Mouse (Mus musculus) kidney, postnatal 0 days (tissue): ENCODE results near the gene Prkar1a. TPM values are rescaled to one million over a fixed set of nuclear protein-coding genes. Genes with fewer than 3 reads are reported as not detected.

Experiments used
- ATAC-seq: fragments of 200-750 bp; cut with Nextera tagmentation; replicated peaks from 2 replicates; pipeline ENCODE4 v1.8.0; 2017; ENCODE audit warnings: low read depth, moderate number of reproducible peaks, moderate TSS enrichment, moderate library complexity; ENCODE audit not compliant: low FRiP score
- DNase-seq: peaks from one replicate; pipeline ENCODE4 v3.0.0-alpha.2; 2016; ENCODE audit warnings: low spot score
- H3K27ac ChIP-seq: fragments of 300-500 bp; sonication (generic); 2 replicates; pipeline ENCODE4 v1.5.1; 2014; ENCODE audit warnings: mild to moderate bottlenecking
- H3K27me3 ChIP-seq: fragments of 300-500 bp; sonication (generic); 2 replicates; pipeline ENCODE4 v1.6.1; 2014; ENCODE audit warnings: low read length, mixed read lengths; ENCODE audit not compliant: insufficient read depth
- H3K36me3 ChIP-seq: fragments of 300-500 bp; sonication (generic); 2 replicates; pipeline ENCODE4 v1.6.1; 2014; ENCODE audit warnings: low read length, mixed read lengths; ENCODE audit not compliant: insufficient read depth
- H3K4me1 ChIP-seq: fragments of 300-500 bp; sonication (generic); replicated peaks from 2 replicates; pipeline ENCODE4 v1.6.1; 2014; ENCODE audit warnings: antibody characterized with exemption, low read length, mixed read lengths; ENCODE audit not compliant: insufficient read depth
- H3K4me2 ChIP-seq: fragments of 300-500 bp; sonication (generic); 2 replicates; pipeline ENCODE4 v1.6.1; 2014; ENCODE audit warnings: mild to moderate bottlenecking, low read length, moderate library complexity, mixed read lengths
- H3K4me3 ChIP-seq: fragments of 300-500 bp; sonication (generic); replicated peaks from 2 replicates; pipeline ENCODE4 v1.5.1; 2014; ENCODE audit warnings: low read depth, low read length
- H3K9ac ChIP-seq: fragments of 300-500 bp; sonication (generic); 2 replicates; pipeline ENCODE4 v1.6.1; 2014; ENCODE audit warnings: low read depth, low read length
- H3K9me3 ChIP-seq: fragments of 300-500 bp; sonication (generic); replicated peaks from 2 replicates; pipeline ENCODE4 v1.6.1; 2016; ENCODE audit warnings: low read length, inconsistent platforms, mixed read lengths
- CTCF ChIP-seq: IDR thresholded peaks from 2 replicates; pipeline ENCODE4 v1.5.1; 2016; ENCODE audit warnings: antibody characterized with exemption, low read depth, mild to moderate bottlenecking, moderate library complexity
- WGBS: fragments of 180-500 bp; shearing (Covaris S2); extraction: QIAGEN DNeasy Blood & Tissue Kit; methylation state at CpG from one replicate; pipeline ENCODE4 v1.1.7; 2014; 5-methylcytosine and 5-hydroxymethylcytosine counted together
- polyA plus RNA-seq: library from polyadenylated mRNA; unstranded; fragments of >200 nt; fragmentation: Nextera tagmentation; extraction: Ambion mirVana; gene quantifications from 2 replicates; pipeline ENCODE4 v1.2.1, GENCODE M21; 2015

Prkar1a gene
- polyA plus RNA-seq, 1 experiment from 2014 or later = 340 TPM

GRCm38 (mm10) chr11:109634928-109635327 is 14.3 kb upstream of the Prkar1a start:
- ATAC-seq = no peak
- DNase-seq = peak; percentile 67
- H3K4me2 ChIP-seq = no peak overlapping the region
- no peak overlapping the region for H3K9ac ChIP-seq
- H3K36me3 ChIP-seq = no peaks in the 10 kb centered on the region
- no peaks in the 10 kb centered on the region for H3K27me3 ChIP-seq
- H3K4me1 ChIP-seq = no peaks in the 10 kb centered on the region
- no peaks in the 10 kb centered on the region for H3K9me3 ChIP-seq
- no peak for TF ChIP-seq CTCF
- no peak overlapping the region for H3K4me3 ChIP-seq
- H3K27ac ChIP-seq = no peak overlapping the region
- WGBS = 47% methylated on average over 9 of the region's 9 CpGs

GRCm38 (mm10) chr11:109635871-109636395 is 13.3 kb upstream of the Prkar1a start:
- WGBS = 51% methylated on average over 6 of the region's 6 CpGs
- H3K4me1 ChIP-seq = no peaks in the 10 kb centered on the region
- no peak; the same call in 1 of the 2 replicates for ATAC-seq
- H3K36me3 ChIP-seq = no peaks in the 10 kb centered on the region
- no peak for TF ChIP-seq CTCF
- DNase-seq = no peak
- no peak overlapping the region for H3K4me3 ChIP-seq
- H3K27me3 ChIP-seq = no peaks in the 10 kb centered on the region
- H3K27ac ChIP-seq = no peak overlapping the region
- H3K4me2 ChIP-seq = no peak overlapping the region
- H3K9ac ChIP-seq = no peak overlapping the region
- no peaks in the 10 kb centered on the region for H3K9me3 ChIP-seq

DNA sequence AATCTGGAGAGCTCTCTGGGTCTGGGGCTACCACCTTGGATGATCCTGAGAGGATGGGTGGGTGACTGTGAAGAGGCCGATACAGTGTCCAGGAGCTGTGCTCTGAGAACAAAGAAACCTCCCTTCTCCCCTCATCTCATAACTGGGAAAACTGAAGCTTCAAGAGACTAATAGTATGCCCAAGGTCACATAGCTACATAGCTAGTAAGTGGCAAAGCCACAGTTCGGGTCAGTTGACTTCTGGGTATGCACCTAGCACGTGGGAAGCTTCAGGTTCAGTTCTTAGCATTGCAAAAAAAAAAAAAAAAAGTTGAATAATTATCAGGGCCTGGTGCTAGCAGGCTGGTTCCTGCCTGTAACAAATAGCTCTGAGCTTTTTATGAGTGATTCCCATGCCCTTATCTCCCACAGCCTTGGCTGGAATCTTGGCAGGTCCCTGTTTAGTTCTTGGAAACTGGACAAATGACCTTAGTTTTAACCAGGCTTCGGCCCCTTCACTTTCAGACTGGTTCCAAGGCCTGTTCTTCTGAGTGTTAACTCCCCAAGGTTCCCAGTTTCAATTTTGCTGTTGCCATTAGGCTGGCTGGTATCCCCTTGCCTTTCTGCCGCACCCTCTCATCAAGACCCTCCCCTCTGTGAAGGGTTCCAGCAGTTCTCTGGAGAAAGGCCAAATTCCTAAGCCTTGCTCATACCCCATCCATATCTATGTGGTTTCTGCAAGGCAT is 7.5 kb upstream of the Prkar1a start:
- 61% methylated on average over 5 of the region's 5 CpGs for WGBS
- no peak; the same call in 1 of the 2 replicates for ATAC-seq
- no peaks in the 10 kb centered on the region for H3K9me3 ChIP-seq
- H3K27ac ChIP-seq = peak overlapping the region; percentile 63
- no peaks in the 10 kb centered on the region for H3K36me3 ChIP-seq
- no peak for TF ChIP-seq CTCF
- DNase-seq = no peak
- no peak overlapping the region for H3K9ac ChIP-seq
- no peaks in the 10 kb centered on the region for H3K4me1 ChIP-seq
- H3K27me3 ChIP-seq = no peaks in the 10 kb centered on the region
- no peak overlapping the region for H3K4me2 ChIP-seq
- H3K4me3 ChIP-seq = no peak overlapping the region

DNA sequence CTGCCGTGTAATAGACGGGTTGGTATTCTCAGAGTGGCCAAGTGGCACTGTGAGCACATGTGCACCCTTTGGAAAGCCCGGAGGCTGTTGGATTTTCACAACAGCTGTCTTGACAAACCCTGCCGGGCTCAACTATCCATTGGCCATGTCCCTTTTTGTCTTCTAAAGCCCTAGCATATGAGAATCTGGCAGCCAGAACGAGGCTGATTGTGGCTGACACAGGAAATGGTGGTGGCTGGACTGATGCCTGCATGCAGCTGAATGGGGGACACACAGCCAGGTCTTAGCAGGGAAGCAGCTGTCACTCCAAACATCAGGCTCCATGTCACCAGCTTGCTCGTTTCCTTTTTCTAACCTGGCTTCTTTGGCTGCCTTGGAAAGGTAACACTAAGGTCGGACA is 695 bp upstream of the Prkar1a start:
- Histone ChIP-seq H3K4me1 (peaks cover 22% of the 10 kb centered on the region), H3K36me3 (no peaks in the 10 kb centered on the region), H3K9ac (no peak overlapping the region), H3K9me3 (no peaks in the 10 kb centered on the region), H3K27ac (no peak overlapping the region), H3K27me3 (no peaks in the 10 kb centered on the region), H3K4me2 (no peak overlapping the region), H3K4me3 (no peak overlapping the region)
- TF ChIP-seq CTCF = no peak
- peak; percentile 35 for DNase-seq
- 45% methylated on average over 7 of the region's 7 CpGs for WGBS
- no peak for ATAC-seq

- peak overlapping the region; percentile 97 for H3K4me3 ChIP-seq
- ATAC-seq = peak; percentile 68
These were observed 933 bp downstream of the Prkar1a start for GRCm38 (mm10) chr11:109649975-109650701.

GRCm38 (mm10) chr11:109650788-109651565 is 1.8 kb downstream of the Prkar1a start:
- TF ChIP-seq CTCF = no peak
- ATAC-seq = peak; percentile 95
- no peaks in the 10 kb centered on the region for H3K27me3 ChIP-seq
- DNase-seq = peak; percentile 95
- peak overlapping the region; percentile 97 for H3K4me3 ChIP-seq
- no peaks in the 10 kb centered on the region for H3K9me3 ChIP-seq
- peak overlapping the region; percentile 98 for H3K27ac ChIP-seq
- H3K4me2 ChIP-seq = peak overlapping the region; percentile 70
- peaks cover 8% of the 10 kb centered on the region; the same call in 1 of the 2 replicates for H3K36me3 ChIP-seq
- under 1% methylated on average over 64 of the region's 90 CpGs for WGBS
- H3K9ac ChIP-seq = peak overlapping the region; percentile 97
- H3K4me1 ChIP-seq = peaks cover 26% of the 10 kb centered on the region

More at GRCm38 (mm10) chr11:109649975-109650701, 933 bp downstream of the Prkar1a start:
- WGBS = 1% methylated on average over 31 of the region's 31 CpGs
- Histone ChIP-seq H3K4me1 (peaks cover 26% of the 10 kb centered on the region), H3K36me3 (peaks cover 8% of the 10 kb centered on the region; the same call in 1 of the 2 replicates), H3K9ac (peak overlapping the region; percentile 97), H3K4me2 (peak overlapping the region; percentile 70), H3K27me3 (no peaks in the 10 kb centered on the region), H3K9me3 (no peaks in the 10 kb centered on the region), H3K27ac (peak overlapping the region; percentile 98)
- TF ChIP-seq CTCF = 0 out of 2 replicates have a peak, but pooled peaks have one; percentile 1
- peak; percentile 88 for DNase-seq
